Mouse (Mus musculus) bone marrow macrophage, adult 2 months (primary cell): ENCODE results near the gene Olfr1054.
"Not testable (repeated sequence)": the region's sequence is repeated elsewhere in the genome, so short reads cannot be mapped to it uniquely, and the experiment has no call there.

Experiments
- CTCF ChIP-seq: IDR thresholded peaks from 2 replicates; pipeline ENCODE4 v1.5.1; 2012; ENCODE audit warnings: low read depth, mild to moderate bottlenecking, low read length, moderate library complexity
- POLR2A ChIP-seq: IDR thresholded peaks from 2 replicates; pipeline ENCODE4 v1.6.1; 2012; ENCODE audit warnings: mild to moderate bottlenecking, low read depth, low read length, borderline replicate concordance

GRCm38 (mm10) chr2:86351751-86352150 is 16.5 kb upstream of the Olfr1054 start:
- TF ChIP-seq POLR2A, CTCF: not testable (repeated sequence)
